Mouse (Mus musculus) NIH3T3 (cell line): ENCODE results near the gene Zfp536.

Source experiments
- DNase-seq: peaks from one replicate; pipeline ENCODE4 v3.0.0-alpha.2; 2012; ENCODE audit warnings: low read depth

The Zfp536 gene

GRCm38 (mm10) chr7:37689561-37690305 is 83.7 kb downstream of the Zfp536 start:
- no peak for DNase-seq

DNA sequence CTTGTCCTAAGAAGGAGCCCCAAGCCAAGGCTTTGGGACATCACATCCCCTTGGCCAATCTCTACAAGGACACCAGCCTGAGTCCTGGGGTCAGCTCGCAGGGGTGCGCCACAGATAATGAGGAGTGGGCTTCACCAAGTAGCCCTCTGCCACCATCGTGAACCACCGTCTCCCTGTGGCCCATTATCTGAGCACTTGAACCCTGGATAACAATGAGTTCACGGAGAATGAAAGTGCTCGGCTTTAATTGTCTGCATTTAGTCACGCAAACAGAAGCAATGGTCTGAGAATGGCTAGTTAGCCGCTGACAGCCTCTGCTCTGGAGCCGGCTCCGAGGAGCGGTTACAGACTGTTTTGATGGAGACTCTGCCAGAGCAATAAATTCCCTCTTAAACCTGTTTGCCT is 84.3 kb downstream of the Zfp536 start:
- no peak for DNase-seq

DNA sequence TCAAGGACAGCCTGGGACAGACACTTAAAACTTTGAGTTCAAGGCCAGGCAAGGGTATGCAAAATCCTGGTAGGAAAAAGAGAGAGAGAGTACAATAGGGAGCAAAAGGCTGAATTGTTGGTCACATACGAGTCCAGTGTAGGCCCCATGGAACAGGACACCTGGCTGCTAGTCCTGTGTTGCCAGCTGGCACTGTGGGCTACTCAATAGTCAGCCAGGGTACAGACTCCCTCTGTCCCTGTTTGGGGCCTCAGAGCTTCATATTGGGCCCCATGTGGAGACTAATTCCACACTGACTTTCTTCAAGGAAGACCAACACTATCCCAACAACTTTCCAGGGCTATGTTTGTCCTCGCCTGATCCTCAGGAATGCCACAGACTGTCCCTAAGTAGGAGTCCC is 87.1 kb downstream of the Zfp536 start:
- no peak for DNase-seq

DNA sequence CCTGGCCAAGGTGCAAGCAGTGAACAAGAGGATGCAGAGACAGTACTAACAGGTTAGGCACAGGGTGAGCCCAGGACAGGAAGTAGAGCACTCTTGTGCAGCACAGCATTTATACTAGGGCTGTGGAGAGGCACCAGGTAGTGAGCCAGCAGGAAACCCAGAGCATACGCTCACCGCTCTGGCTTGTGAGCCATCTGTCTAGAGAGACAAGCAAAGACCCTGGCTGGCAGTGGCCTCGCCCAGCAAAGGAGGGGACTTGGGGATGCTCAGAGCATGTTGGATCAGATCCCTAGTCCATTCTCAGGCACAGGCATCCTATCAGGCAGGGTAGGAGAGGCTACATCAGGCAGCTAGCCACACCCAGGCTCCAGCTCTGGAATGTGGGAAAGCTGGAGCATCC is 88.2 kb downstream of the Zfp536 start:
- DNase-seq, result no peak

- no peak for DNase-seq
Observed at GRCm38 (mm10) chr7:37681335-37681734, 92.1 kb downstream of the Zfp536 start.

- DNase-seq, result no peak
Observed at GRCm38 (mm10) chr7:37663676-37664365, 109.6 kb downstream of the Zfp536 start.

GRCm38 (mm10) chr7:37648671-37649070 is 124.8 kb downstream of the Zfp536 start:
- no peak for DNase-seq

GRCm38 (mm10) chr7:37647917-37648615 is 125.4 kb downstream of the Zfp536 start:
- no peak for DNase-seq

GRCm38 (mm10) chr7:37639740-37640397 is 133.6 kb downstream of the Zfp536 start:
- no peak for DNase-seq

DNA sequence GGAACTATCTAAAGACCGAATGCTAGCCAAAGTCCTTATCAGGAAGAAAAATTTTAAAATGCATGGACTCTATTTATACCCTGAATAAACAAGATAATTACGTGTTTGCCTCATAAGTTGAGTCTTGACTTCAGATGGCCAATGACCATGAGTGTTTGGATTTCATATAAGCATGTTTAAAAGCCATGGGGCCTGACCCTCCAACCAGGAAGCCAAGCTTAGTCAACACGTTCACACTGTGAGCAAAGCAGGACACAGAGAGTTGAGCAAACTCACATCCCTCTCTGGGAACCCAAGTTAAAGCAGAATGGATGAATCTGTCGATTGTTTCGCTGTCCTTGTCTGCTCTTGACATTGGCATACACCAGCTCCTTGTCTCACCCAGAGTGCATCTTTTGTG is 138.6 kb downstream of the Zfp536 start:
- DNase-seq, result no peak

- no peak for DNase-seq
Observed at GRCm38 (mm10) chr7:37630410-37630809, 143.0 kb downstream of the Zfp536 start.

DNA sequence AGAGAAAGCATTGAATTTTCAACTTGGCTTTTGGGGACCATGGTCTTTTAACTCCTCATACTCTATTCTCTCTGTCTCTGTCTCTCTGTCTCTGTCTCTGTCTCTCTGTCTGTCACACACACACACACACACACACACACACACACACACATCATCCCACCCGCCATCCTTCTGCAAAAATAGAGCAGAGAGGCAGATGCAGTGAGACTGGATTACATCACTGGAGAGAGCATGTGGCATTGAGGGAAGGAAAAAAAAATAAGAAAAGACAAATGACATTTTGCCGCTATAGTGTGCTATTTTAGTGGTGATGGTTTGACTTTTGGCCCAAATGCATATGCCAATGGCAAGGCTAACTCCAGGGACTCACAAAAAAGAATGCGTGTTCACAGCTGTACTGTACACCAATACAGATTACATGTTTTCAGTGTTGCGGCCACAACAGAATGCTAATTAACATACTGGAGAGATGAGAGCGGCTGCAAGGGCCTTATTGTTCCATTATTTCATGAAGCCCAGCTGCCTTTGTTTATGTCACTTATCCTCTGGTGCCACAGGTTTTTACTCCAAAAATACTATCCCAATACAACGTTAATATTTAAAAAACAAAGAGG is 145.4 kb downstream of the Zfp536 start:
- no peak for DNase-seq

DNA sequence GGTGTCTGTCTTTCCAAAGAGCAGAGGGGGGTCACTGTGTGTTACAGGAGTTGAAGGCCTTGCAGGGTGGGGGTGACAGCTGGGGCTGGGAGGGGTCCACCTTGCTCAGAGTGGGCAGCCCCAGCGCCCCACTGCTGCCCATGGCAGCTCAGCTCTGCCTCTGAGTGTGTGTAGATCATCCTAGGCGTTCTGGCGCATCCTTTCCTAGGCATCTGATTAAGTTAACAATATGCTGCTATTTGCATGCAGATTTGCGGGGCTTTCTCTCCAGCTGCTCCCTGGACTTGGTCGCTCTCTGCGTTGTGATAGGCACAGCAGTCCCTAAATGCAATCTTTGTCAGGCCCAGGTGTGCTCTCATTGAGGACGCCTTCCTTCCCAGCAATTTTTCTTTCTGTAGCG is 147.7 kb downstream of the Zfp536 start:
- no peak for DNase-seq

- DNase-seq, result no peak
Observed at GRCm38 (mm10) chr7:37624759-37625340, 148.6 kb downstream of the Zfp536 start.

DNA sequence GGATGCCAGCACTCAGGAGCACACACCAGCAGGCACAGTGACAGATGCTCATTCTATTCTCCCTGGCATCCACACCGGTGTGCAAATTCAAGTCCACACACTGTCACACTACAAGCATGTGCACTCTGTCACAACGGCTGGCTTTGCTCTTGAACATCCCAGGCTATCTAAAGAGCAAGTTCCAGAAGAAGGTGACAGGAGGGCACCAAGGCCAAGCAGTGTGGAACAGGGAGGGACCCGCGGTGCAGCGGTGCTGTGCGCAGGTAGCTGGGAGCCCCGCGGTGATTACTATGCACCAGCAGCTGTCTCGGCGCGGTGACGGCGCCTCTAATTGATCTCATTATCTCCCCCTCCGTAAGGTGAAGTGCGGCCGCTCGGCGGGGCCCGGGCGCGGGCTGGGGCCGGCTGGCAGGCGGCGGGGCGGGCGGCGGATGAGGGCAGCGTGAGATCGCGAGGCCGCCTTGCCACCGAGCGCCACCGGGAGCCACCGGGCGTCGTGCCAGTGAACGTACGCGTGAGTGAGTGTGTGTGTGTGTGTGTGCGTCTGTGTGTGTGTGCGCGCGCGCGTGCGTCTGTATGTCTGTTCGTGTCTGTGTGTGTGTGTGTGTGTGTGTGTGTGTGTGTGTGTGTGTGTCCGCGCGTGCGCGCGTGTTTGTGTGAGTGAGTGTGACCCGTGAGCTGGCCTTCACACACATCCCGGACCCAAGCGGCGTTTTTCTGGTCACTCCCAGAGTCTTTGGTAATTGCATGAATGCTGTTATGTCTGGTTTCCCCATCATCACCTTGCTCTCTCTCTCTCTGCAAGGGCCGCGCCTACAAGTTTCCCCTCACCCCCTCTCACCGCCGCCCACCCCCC is 149.3 kb downstream of the Zfp536 start:
- DNase-seq, result no peak

DNA sequence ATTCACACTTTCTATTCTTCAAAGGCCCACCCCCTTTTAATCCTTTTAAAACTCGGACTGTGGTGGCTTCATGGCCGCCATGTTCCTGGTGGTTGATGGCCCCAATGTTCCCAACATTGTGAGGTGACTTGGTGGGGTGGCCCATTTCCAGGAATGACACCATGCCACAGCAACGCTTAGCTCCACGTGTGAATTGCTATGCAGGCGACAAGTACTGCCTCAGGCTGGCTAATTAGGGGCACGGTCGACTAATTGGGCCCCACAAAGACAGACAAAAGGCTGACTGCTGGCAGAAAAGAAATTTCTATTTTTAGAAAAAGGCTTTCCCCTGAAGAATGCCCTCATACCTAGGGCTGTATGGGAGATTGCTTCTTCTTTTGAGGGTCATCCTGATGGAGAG is 154.2 kb downstream of the Zfp536 start:
- no peak for DNase-seq

- DNase-seq, result no peak
Observed at GRCm38 (mm10) chr7:37617880-37618279, 155.6 kb downstream of the Zfp536 start.

DNA sequence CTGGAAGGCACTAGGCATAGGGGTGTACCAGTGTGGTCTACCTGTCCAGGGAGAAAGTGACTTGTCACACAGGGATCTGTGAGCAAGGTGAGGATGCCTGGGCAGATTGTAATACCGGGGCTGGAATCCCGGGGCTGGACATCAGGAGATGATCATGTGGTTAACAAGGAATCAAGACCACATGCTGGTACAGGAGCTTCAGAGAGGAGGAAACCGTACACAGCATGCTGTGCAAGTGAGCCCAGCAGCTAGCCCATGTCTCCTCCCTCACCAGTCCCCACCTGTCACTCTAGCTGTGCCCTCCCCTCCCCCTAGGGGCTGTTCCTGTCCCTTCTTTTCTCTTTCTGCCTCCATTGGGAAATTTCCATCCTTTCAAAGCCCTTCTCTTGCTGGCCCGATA is 157.5 kb downstream of the Zfp536 start:
- DNase-seq, result no peak

DNA sequence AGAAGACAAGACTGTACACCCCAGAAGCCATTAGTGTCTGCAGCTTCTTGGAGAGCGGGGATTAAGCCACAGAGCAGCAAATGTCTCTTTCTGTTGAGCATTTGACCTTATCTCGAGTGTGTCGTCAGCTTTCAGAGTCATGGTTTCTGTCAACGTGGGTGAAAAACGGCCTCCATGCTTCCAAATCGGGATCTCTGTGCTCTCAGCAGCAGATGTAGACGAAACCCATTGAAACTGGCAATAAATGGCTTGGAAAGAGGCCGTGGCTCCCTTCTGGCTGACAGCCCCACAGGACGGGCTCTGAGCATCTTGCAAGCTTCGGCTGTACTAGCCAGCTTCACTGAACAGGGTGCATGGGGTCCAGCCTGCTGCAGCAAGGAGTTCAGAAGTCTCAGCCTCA is 159.1 kb downstream of the Zfp536 start:
- no peak for DNase-seq

DNA sequence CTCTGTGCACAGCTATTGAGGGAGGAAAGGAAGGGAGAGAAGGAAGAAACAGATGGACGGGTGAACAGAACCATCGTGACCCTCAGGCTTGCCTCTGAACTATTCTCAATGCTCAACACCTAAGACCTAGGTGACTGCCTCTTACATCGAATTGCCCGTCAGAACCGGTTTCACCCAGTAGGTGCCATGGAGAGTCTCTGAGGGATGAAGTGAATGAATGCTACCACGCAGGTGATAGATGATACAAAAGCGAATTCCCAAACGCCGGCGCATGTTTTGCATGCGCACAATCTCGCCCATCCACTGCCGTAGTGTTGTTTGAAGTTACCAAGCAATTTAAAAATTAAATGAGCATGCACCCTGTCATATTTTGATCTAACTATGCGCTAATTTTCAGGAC is 164.9 kb downstream of the Zfp536 start:
- no peak for DNase-seq

GRCm38 (mm10) chr7:37607906-37608305 is 165.5 kb downstream of the Zfp536 start:
- DNase-seq, result no peak
